Mouse (Mus musculus) CD4-positive, CD25-positive, alpha-beta regulatory T cell, adult 2 months (primary cell): ENCODE measurements around the gene Tm9sf2.
A peak's percentile ranks its signal among the peaks of the same experiment; 100 is the strongest.

Source experiments
- DNase-seq: peaks from one replicate; pipeline ENCODE4 v3.0.0-alpha.2; 2012; ENCODE audit warnings: low read depth, low spot score

Tm9sf2 gene

GRCm38 (mm10) chr14:122176263-122176798 lies 69.5 kb downstream of the Tm9sf2 start:
- no peak for DNase-seq

- DNase-seq, result no peak
Measured at GRCm38 (mm10) chr14:122179262-122179661, 72.4 kb downstream of the Tm9sf2 start.

- peak; percentile 91 for DNase-seq
Measured at GRCm38 (mm10) chr14:122181078-122181814, 74.4 kb downstream of the Tm9sf2 start, which contains the start of gene Clybl. Clybl (plus strand) TSS chr14:122181704.

- no peak for DNase-seq
Measured at GRCm38 (mm10) chr14:122181815-122182157, 74.9 kb downstream of the Tm9sf2 start.

GRCm38 (mm10) chr14:122182220-122182619 lies 75.4 kb downstream of the Tm9sf2 start:
- DNase-seq, result no peak

- DNase-seq, result no peak
Measured at GRCm38 (mm10) chr14:122183974-122184373, 77.1 kb downstream of the Tm9sf2 start.

- DNase-seq, result no peak
Measured at GRCm38 (mm10) chr14:122188250-122188649, 81.4 kb downstream of the Tm9sf2 start.

GRCm38 (mm10) chr14:122189901-122190300 lies 83.1 kb downstream of the Tm9sf2 start:
- DNase-seq, result no peak

- no peak for DNase-seq
Measured at GRCm38 (mm10) chr14:122190527-122190926, 83.7 kb downstream of the Tm9sf2 start.

GRCm38 (mm10) chr14:122190941-122191510 lies 84.2 kb downstream of the Tm9sf2 start:
- DNase-seq, result peak; percentile 84

- no peak for DNase-seq
Measured at GRCm38 (mm10) chr14:122194630-122195029, 87.8 kb downstream of the Tm9sf2 start.

GRCm38 (mm10) chr14:122196851-122197250 lies 90.0 kb downstream of the Tm9sf2 start:
- no peak for DNase-seq

- DNase-seq, result no peak
Measured at GRCm38 (mm10) chr14:122200247-122200885, 93.5 kb downstream of the Tm9sf2 start.

GRCm38 (mm10) chr14:122209177-122209576 lies 102.3 kb downstream of the Tm9sf2 start:
- no peak for DNase-seq
